Mouse (Mus musculus): Measurements from ENCODE around the gene Gm11096. TPM values are rescaled to one million over a fixed set of nuclear protein-coding genes. Genes with fewer than 3 reads are reported as not detected.

Gm11096 gene
- polyA plus RNA-seq, 1 experiment from 2014 or later: not detected

DNA sequence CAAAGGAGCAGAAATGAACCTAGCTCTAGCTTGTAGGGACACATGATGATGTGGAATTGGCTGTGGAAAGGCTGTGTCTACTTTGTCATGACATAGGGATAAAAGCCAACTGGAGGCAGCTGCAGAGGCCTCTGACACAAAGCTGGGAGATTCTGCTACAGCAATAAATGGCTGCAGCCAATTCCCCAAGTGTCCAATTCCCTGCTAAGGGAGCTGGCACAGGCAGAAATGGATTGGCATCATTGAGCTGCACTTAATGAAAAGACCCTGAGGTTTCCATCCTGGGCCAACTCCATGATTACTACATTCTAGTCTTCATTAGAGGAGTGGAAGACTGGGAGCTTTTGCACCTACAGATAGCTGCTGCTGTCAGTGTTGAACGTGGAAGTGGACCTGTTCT is 44.8 kb downstream of the Gm11096 start:
- no peaks in the 10 kb centered on the region for H3K9me3 ChIP-seq (replicated peaks)
- 41% methylated on average over 1 of the region's 1 CpGs for WGBS (ENCODE audit: insufficient replicate concordance)
- H3K4me3 ChIP-seq: no peak overlapping the region
- no peak overlapping the region for H3K4me2 ChIP-seq
- ATAC-seq: no peak
- no peak overlapping the region for H3K27ac ChIP-seq
- no peaks in the 10 kb centered on the region for H3K27me3 ChIP-seq (replicated peaks)
- H3K36me3 ChIP-seq: no peaks in the 10 kb centered on the region
- no peak overlapping the region for H3K9ac ChIP-seq
- no peaks in the 10 kb centered on the region for H3K4me1 ChIP-seq
